Mouse (Mus musculus) bone marrow, adult 2 months (tissue): Measurements from ENCODE around the gene Mpst.

Source experiments
- CTCF ChIP-seq: fragments of 200-500 bp; IDR thresholded peaks from 2 replicates; pipeline ENCODE4 v1.5.1; 2011; ENCODE audit warnings: low read length, control low read depth; ENCODE audit not compliant: control insufficient read depth, insufficient read depth
- POLR2A ChIP-seq: fragments of 200-500 bp; IDR thresholded peaks from 2 replicates; pipeline ENCODE4 v1.6.1; 2011; ENCODE audit warnings: low read depth, mild to moderate bottlenecking, control low read depth, low read length, borderline replicate concordance; ENCODE audit not compliant: control insufficient read depth

- no peak for TF ChIP-seq CTCF
- no peak for TF ChIP-seq POLR2A
Measured at GRCm38 (mm10) chr15:78452929-78453328, 46.7 kb downstream of the Mpst start.
